Mouse (Mus musculus) kidney, adult 2 months (tissue): ENCODE measurements around the gene Gm4952.

Source experiments
- CTCF ChIP-seq: fragments of 200-500 bp; conservative IDR thresholded peaks from 2 replicates; pipeline ENCODE4 v1.5.1; 2011; ENCODE audit warnings: low read depth, mild to moderate bottlenecking, control low read depth, low read length, moderate library complexity, mixed read lengths; ENCODE audit not compliant: insufficient read depth, insufficient read length
- POLR2A ChIP-seq: fragments of 200-500 bp; IDR thresholded peaks from one replicate; pipeline ENCODE4 v1.6.1; 2011; ENCODE audit warnings: low read depth, low read length, control low read depth

- TF ChIP-seq CTCF (no peak), POLR2A (peak; percentile 28)
Observed at GRCm38 (mm10) chr19:12598674-12599073, 1.1 kb upstream of the Gm4952 start.
